Mouse (Mus musculus): ENCODE measurements around the gene Tnfrsf25.

- no peak for TF ChIP-seq CTCF (IDR thresholded peaks at IDR 0.05; ENCODE audit: borderline replicate concordance, insufficient read depth, low read depth, low read length)
- no peak for TF ChIP-seq POLR2A (IDR thresholded peaks at IDR 0.05; ENCODE audit: borderline replicate concordance, insufficient read depth, low read length)
Observed at GRCm38 (mm10) chr4:152155019-152155418, 39.3 kb downstream of the Tnfrsf25 start.

All from cerebellum, adult 2 months (tissue).